Comparison of ENCODE assay signal across 8 mouse cellular contexts in genomic region chr1:191097802-191098747, GRCm38 (mm10). TPM values are rescaled to one million over a fixed set of nuclear protein-coding genes. Genes with fewer than 3 reads are reported as not detected.
DNase-seq lines count a peak whose midpoint lies in the region; ATAC-seq and TF ChIP-seq lines count a peak whose summit lies in the region.

TSS of gene Batf3 (plus strand) at chr1:191097847.

- no peaks in the 10 kb centered on the region for H3K36me3 ChIP-seq in erythroblast, embryonic 14.5 days (ENCODE audit: control insufficient read depth)
- no peaks in the 10 kb centered on the region for H3K36me3 ChIP-seq in intestine, embryonic 15.5 days
- no peaks in the 10 kb centered on the region for H3K36me3 ChIP-seq in liver, postnatal 0 days (replicated peaks; ENCODE audit: insufficient read depth, low read length)
- H3K36me3 ChIP-seq in neural tube, embryonic 12.5 days, result no peaks in the 10 kb centered on the region

- peak within 1 kb of the TSS; percentile 97 for H3K4me2 ChIP-seq in intestine, embryonic 15.5 days (replicated peaks)
- H3K4me2 ChIP-seq in liver, postnatal 0 days (ENCODE audit: low read depth, low read length), result peak within 1 kb of the TSS; percentile 75
- peak within 1 kb of the TSS; percentile 99 for H3K4me2 ChIP-seq in neural tube, embryonic 12.5 days (replicated peaks)

- no peak for TF ChIP-seq CTCF in bone marrow macrophage, adult 2 months (IDR thresholded peaks at IDR 0.05; ENCODE audit: low read depth, low read length)
- TF ChIP-seq CTCF in liver, postnatal 0 days (IDR thresholded peaks at IDR 0.05; ENCODE audit: low read depth), result peak; percentile 42

- H3K9ac ChIP-seq in intestine, embryonic 15.5 days, result peak within 1 kb of the TSS; percentile 49
- peak within 1 kb of the TSS; percentile 31; the same call in 1 of the 2 replicates for H3K9ac ChIP-seq in liver, postnatal 0 days (replicated peaks)
- H3K9ac ChIP-seq in neural tube, embryonic 12.5 days, result peak within 1 kb of the TSS; percentile 45

- ATAC-seq in erythroblast, adult 5-6 weeks (replicated peaks; ENCODE audit: low FRiP score, poor library complexity, severe bottlenecking), result no peak
- peak; percentile 69 for ATAC-seq in intestine, embryonic 15.5 days
- peak; percentile 63 for ATAC-seq in liver, postnatal 0 days
- ATAC-seq in neural tube, embryonic 12.5 days (ENCODE audit: low FRiP score, low read depth), result peak; percentile 76
- no peak for ATAC-seq in activated CD4-positive, CD25-positive, alpha-beta regulatory T cell, adult 4 months

- H3K9me3 ChIP-seq in erythroblast, embryonic 14.5 days (ENCODE audit: control insufficient read depth, low read length), result peaks cover 4% of the 10 kb centered on the region; the same call in 1 of the 2 replicates
- no peaks in the 10 kb centered on the region for H3K9me3 ChIP-seq in intestine, embryonic 15.5 days
- peaks cover 4% of the 10 kb centered on the region for H3K9me3 ChIP-seq in liver, postnatal 0 days (ENCODE audit: low read length)
- peaks cover 4% of the 10 kb centered on the region; the same call in 1 of the 2 replicates for H3K9me3 ChIP-seq in neural tube, embryonic 12.5 days

- peak within 1 kb of the TSS; percentile 36 for H3K4me3 ChIP-seq in erythroblast, embryonic 14.5 days (replicated peaks)
- H3K4me3 ChIP-seq in bone marrow macrophage, adult 2 months (ENCODE audit: insufficient read depth, low read length), result peak within 1 kb of the TSS; percentile 85
- H3K4me3 ChIP-seq in intestine, embryonic 15.5 days (replicated peaks), result peak within 1 kb of the TSS; percentile 64
- H3K4me3 ChIP-seq in liver, postnatal 0 days (ENCODE audit: low read depth, low read length), result peak within 1 kb of the TSS; percentile 52
- H3K4me3 ChIP-seq in neural tube, embryonic 12.5 days, result peak within 1 kb of the TSS; percentile 56

- peaks cover 4% of the 10 kb centered on the region for H3K4me1 ChIP-seq in erythroblast, embryonic 14.5 days (ENCODE audit: control insufficient read depth)
- 0 out of 2 replicates have a peak, but pooled peaks cover 3% of the 10 kb centered on the region for H3K4me1 ChIP-seq in bone marrow macrophage, adult 2 months (ENCODE audit: control insufficient read depth, insufficient read depth, low read length)
- peaks cover 17% of the 10 kb centered on the region; the same call in 1 of the 2 replicates for H3K4me1 ChIP-seq in intestine, embryonic 15.5 days (replicated peaks)
- peaks cover 5% of the 10 kb centered on the region for H3K4me1 ChIP-seq in liver, postnatal 0 days (ENCODE audit: insufficient read depth)
- H3K4me1 ChIP-seq in neural tube, embryonic 12.5 days, result no peaks in the 10 kb centered on the region; the same call in 1 of the 2 replicates

- WGBS in intestine, embryonic 15.5 days, result under 1% methylated on average over 86 of the region's 95 CpGs
- WGBS in liver, postnatal 0 days (ENCODE audit: insufficient replicate concordance), result under 1% methylated on average over 78 of the region's 95 CpGs
- WGBS in neural tube, embryonic 12.5 days, result under 1% methylated on average over 80 of the region's 95 CpGs

- H3K27me3 ChIP-seq in erythroblast, embryonic 14.5 days (ENCODE audit: control insufficient read depth), result peaks cover 64% of the 10 kb centered on the region
- peaks cover 10% of the 10 kb centered on the region for H3K27me3 ChIP-seq in intestine, embryonic 15.5 days (replicated peaks)
- peaks cover 28% of the 10 kb centered on the region for H3K27me3 ChIP-seq in liver, postnatal 0 days (ENCODE audit: insufficient read depth, low read length)
- H3K27me3 ChIP-seq in neural tube, embryonic 12.5 days (replicated peaks), result peaks cover 38% of the 10 kb centered on the region

- H3K27ac ChIP-seq in bone marrow macrophage, adult 2 months (ENCODE audit: insufficient read depth, low read depth, low read length), result no peak within 1 kb of the TSS
- no peak within 1 kb of the TSS for H3K27ac ChIP-seq in intestine, embryonic 15.5 days
- no peak within 1 kb of the TSS for H3K27ac ChIP-seq in liver, postnatal 0 days (ENCODE audit: low read depth)
- no peak within 1 kb of the TSS for H3K27ac ChIP-seq in neural tube, embryonic 12.5 days

- TF ChIP-seq POLR2A in bone marrow macrophage, adult 2 months (IDR thresholded peaks at IDR 0.05; ENCODE audit: borderline replicate concordance, low read depth, low read length), result no peak

- TF ChIP-seq EP300 in liver, postnatal 0 days (IDR thresholded peaks at IDR 0.05; ENCODE audit: low read depth), result no peak

- peak; percentile 63 for DNase-seq in gastrocnemius, postnatal 10 days
- peak; percentile 60 for DNase-seq in liver, postnatal 0 days

RNA-seq across cellular contexts. Expression of gene Batf3, which starts in this region (rescaled TPM):
- 0.14 TPM in 1 of 2 replicates, not detected in the other for polyA plus RNA-seq in erythroblast, embryonic 14.5 days (2012)
- total RNA-seq in erythroblast, adult 5-6 weeks (2015; ENCODE audit: low replicate concordance), result 2.1 TPM in 1 of 2 replicates, not detected in the other
- total RNA-seq in erythroblast, adult 5-6 weeks (2017; ENCODE audit: low replicate concordance), result 0.70 TPM in 1 of 2 replicates, not detected in the other
- 5.6 and 7.0 TPM in 2 replicates for polyA plus RNA-seq in bone marrow macrophage, adult 2 months (2012; ENCODE audit: insufficient read depth, insufficient read length, missing spikeins)
- total RNA-seq in gastrocnemius, postnatal 10 days (2021), result under 1 TPM; 0.52 to 0.56 TPM
- 7.2 and 10.5 TPM in 2 replicates for polyA plus RNA-seq in intestine, embryonic 15.5 days (2015; fragmentation: Nextera tagmentation; extraction: Ambion mirVana)
- polyA plus RNA-seq in liver, postnatal 0 days (2015; fragmentation: Nextera tagmentation; extraction: Ambion mirVana), result 1.6 and 2.2 TPM in 2 replicates
- 2.8 and 4.2 TPM in 2 replicates for polyA plus RNA-seq in neural tube, embryonic 12.5 days (2016; fragmentation: Nextera tagmentation; extraction: Ambion mirVana)
- polyA plus RNA-seq in activated CD4-positive, CD25-positive, alpha-beta regulatory T cell, adult 4 months (2017; shearing (Covaris generic)), result not detected

Comparison
In these comparisons a context has a peak if more than half of its experiments do, and no peak if none do; other contexts are left out.
1. Peak in DNase-seq in gastrocnemius, postnatal 10 days; RNA of the gene not detected or under 1 TPM.
2. ATAC-seq: peak in intestine, embryonic 15.5 days (single experiment), liver, postnatal 0 days (single experiment) and neural tube, embryonic 12.5 days (single experiment); none in erythroblast, adult 5-6 weeks (single experiment) and activated CD4-positive, CD25-positive, alpha-beta regulatory T cell, adult 4 months (single experiment).
3. Peak in every context shown above with its lines, with median percentiles within 50 percentile points of each other: H3K4me3 ChIP-seq, H3K4me2 ChIP-seq and H3K9ac ChIP-seq.